Mouse (Mus musculus): ENCODE measurements around the gene Tbl3. TPM values are rescaled to one million over a fixed set of nuclear protein-coding genes. Genes with fewer than 3 reads are reported as not detected.

Tbl3 gene
- polyA plus RNA-seq, 1 experiment from 2014 or later = 59.9 TPM

Other genes with a start within 250 kb of the Tbl3 start
- gene E4f1, start 237.3 kb downstream of the Tbl3 start, polyA plus RNA-seq (2014; fragmentation: Nextera tagmentation; extraction: Ambion mirVana) = 34.6 and 36.9 TPM in 2 replicates
- 73.3 and 75.4 TPM in 2 replicates for gene Pgp, start 237.3 kb downstream of the Tbl3 start, polyA plus RNA-seq (2014; fragmentation: Nextera tagmentation; extraction: Ambion mirVana)
- gene Bricd5, start 233.8 kb downstream of the Tbl3 start, polyA plus RNA-seq (2014; fragmentation: Nextera tagmentation; extraction: Ambion mirVana) = 0.68 TPM in 1 of 2 replicates, not detected in the other
- gene Mlst8, start 228.6 kb downstream of the Tbl3 start, polyA plus RNA-seq (2014; fragmentation: Nextera tagmentation; extraction: Ambion mirVana) = 36.2 and 38.0 TPM in 2 replicates
- gene Caskin1, start 219.1 kb downstream of the Tbl3 start, polyA plus RNA-seq (2014; fragmentation: Nextera tagmentation; extraction: Ambion mirVana) = 44.9 and 52.2 TPM in 2 replicates
- gene Traf7, start 179.7 kb downstream of the Tbl3 start, polyA plus RNA-seq (2014; fragmentation: Nextera tagmentation; extraction: Ambion mirVana) = 74.2 and 76.6 TPM in 2 replicates
- 1.8 and 5.7 TPM in 2 replicates for gene Rab26, start 173.4 kb downstream of the Tbl3 start, polyA plus RNA-seq (2014; fragmentation: Nextera tagmentation; extraction: Ambion mirVana)
- 30.8 and 37.5 TPM in 2 replicates for gene Pkd1, start 157.8 kb downstream of the Tbl3 start, polyA plus RNA-seq (2014; fragmentation: Nextera tagmentation; extraction: Ambion mirVana)
- gene Tsc2, start 75.0 kb downstream of the Tbl3 start, polyA plus RNA-seq (2014; fragmentation: Nextera tagmentation; extraction: Ambion mirVana) = 74.7 and 87.7 TPM in 2 replicates
- 6.8 and 7.3 TPM in 2 replicates for gene Nthl1, start 75.0 kb downstream of the Tbl3 start, polyA plus RNA-seq (2014; fragmentation: Nextera tagmentation; extraction: Ambion mirVana)
- 49.3 and 52.6 TPM in 2 replicates for gene Slc9a3r2, start 57.3 kb downstream of the Tbl3 start, polyA plus RNA-seq (2014; fragmentation: Nextera tagmentation; extraction: Ambion mirVana)
- not detected in 2 replicates for gene Npw, start 49.2 kb downstream of the Tbl3 start, polyA plus RNA-seq (2014; fragmentation: Nextera tagmentation; extraction: Ambion mirVana)
- gene Zfp598, start 38.0 kb downstream of the Tbl3 start, polyA plus RNA-seq (2014; fragmentation: Nextera tagmentation; extraction: Ambion mirVana) = 22.6 and 24.5 TPM in 2 replicates
- gene Syngr3, start 17.7 kb downstream of the Tbl3 start, polyA plus RNA-seq (2014; fragmentation: Nextera tagmentation; extraction: Ambion mirVana) = 154 and 196 TPM in 2 replicates
- gene Gfer, start 11.5 kb downstream of the Tbl3 start, polyA plus RNA-seq (2014; fragmentation: Nextera tagmentation; extraction: Ambion mirVana) = 37.0 and 40.1 TPM in 2 replicates
- 1.3 and 3.3 TPM in 2 replicates for gene Noxo1, start 11.4 kb downstream of the Tbl3 start, polyA plus RNA-seq (2014; fragmentation: Nextera tagmentation; extraction: Ambion mirVana)
- gene Rnf151, start 10.4 kb upstream of the Tbl3 start, polyA plus RNA-seq (2014; fragmentation: Nextera tagmentation; extraction: Ambion mirVana) = not detected in 2 replicates
- gene Rps2, start 10.5 kb upstream of the Tbl3 start, polyA plus RNA-seq (2014; fragmentation: Nextera tagmentation; extraction: Ambion mirVana) = 742 and 744 TPM in 2 replicates
- gene Ndufb10, start 16.8 kb upstream of the Tbl3 start, polyA plus RNA-seq (2014; fragmentation: Nextera tagmentation; extraction: Ambion mirVana) = 296 and 349 TPM in 2 replicates
- 0.20 TPM in 1 of 2 replicates, not detected in the other for gene Rpl3l, start 20.2 kb upstream of the Tbl3 start, polyA plus RNA-seq (2014; fragmentation: Nextera tagmentation; extraction: Ambion mirVana)
- 21.5 and 27.7 TPM in 2 replicates for gene Msrb1, start 29.0 kb upstream of the Tbl3 start, polyA plus RNA-seq (2014; fragmentation: Nextera tagmentation; extraction: Ambion mirVana)
- gene Hs3st6, start 45.3 kb upstream of the Tbl3 start, polyA plus RNA-seq (2014; fragmentation: Nextera tagmentation; extraction: Ambion mirVana) = 0.48 TPM in 1 of 2 replicates, not detected in the other
- gene Meiob, start 96.6 kb upstream of the Tbl3 start, polyA plus RNA-seq (2014; fragmentation: Nextera tagmentation; extraction: Ambion mirVana) = not detected in 2 replicates
- 69.1 and 77.2 TPM in 2 replicates for gene Hagh, start 132.5 kb upstream of the Tbl3 start, polyA plus RNA-seq (2014; fragmentation: Nextera tagmentation; extraction: Ambion mirVana)
- 24.4 and 27.6 TPM in 2 replicates for gene Fahd1, start 142.7 kb upstream of the Tbl3 start, polyA plus RNA-seq (2014; fragmentation: Nextera tagmentation; extraction: Ambion mirVana)
- not detected in 2 replicates for gene Igfals, start 158.3 kb upstream of the Tbl3 start, polyA plus RNA-seq (2014; fragmentation: Nextera tagmentation; extraction: Ambion mirVana)
- 69.2 and 75.7 TPM in 2 replicates for gene Nubp2, start 178.7 kb upstream of the Tbl3 start, polyA plus RNA-seq (2014; fragmentation: Nextera tagmentation; extraction: Ambion mirVana)
- 74.5 and 83.8 TPM in 2 replicates for gene Spsb3, start 179.0 kb upstream of the Tbl3 start, polyA plus RNA-seq (2014; fragmentation: Nextera tagmentation; extraction: Ambion mirVana)
- gene Eme2, start 187.4 kb upstream of the Tbl3 start, polyA plus RNA-seq (2014; fragmentation: Nextera tagmentation; extraction: Ambion mirVana) = 21.4 and 23.7 TPM in 2 replicates
- 85.5 and 86.4 TPM in 2 replicates for gene Mrps34, start 187.5 kb upstream of the Tbl3 start, polyA plus RNA-seq (2014; fragmentation: Nextera tagmentation; extraction: Ambion mirVana)
- 98.0 and 115 TPM in 2 replicates for gene Nme3, start 188.8 kb upstream of the Tbl3 start, polyA plus RNA-seq (2014; fragmentation: Nextera tagmentation; extraction: Ambion mirVana)
- 88.5 and 93.4 TPM in 2 replicates for gene Mapk8ip3, start 229.3 kb upstream of the Tbl3 start, polyA plus RNA-seq (2014; fragmentation: Nextera tagmentation; extraction: Ambion mirVana)